Mouse (Mus musculus) neural tube, embryonic 14.5 days (tissue): ENCODE measurements around the gene Gramd4. TPM values are rescaled to one million over a fixed set of nuclear protein-coding genes. Genes with fewer than 3 reads are reported as not detected.

Source experiments
- ATAC-seq: fragments of 200-750 bp; cut with Nextera tagmentation; 2 replicates; pipeline ENCODE4 v1.8.0; 2017; ENCODE audit warnings: low read depth, mild to moderate bottlenecking, moderate TSS enrichment, moderate library complexity
- H3K27ac ChIP-seq: fragments of 300-500 bp; sonication (generic); 2 replicates; pipeline ENCODE4 v1.5.1; 2014; ENCODE audit warnings: low read depth, mild to moderate bottlenecking, control low read depth, low read length, moderate library complexity, mixed read lengths
- H3K27me3 ChIP-seq: fragments of 300-500 bp; sonication (generic); 2 replicates; pipeline ENCODE4 v1.6.1; 2014; ENCODE audit warnings: low read length; ENCODE audit not compliant: control insufficient read depth, insufficient read depth
- H3K36me3 ChIP-seq: fragments of 300-500 bp; sonication (generic); 2 replicates; pipeline ENCODE4 v1.6.1; 2014; ENCODE audit warnings: low read length, mixed read lengths; ENCODE audit not compliant: control insufficient read depth, insufficient read depth
- H3K4me1 ChIP-seq: fragments of 300-500 bp; sonication (generic); 2 replicates; pipeline ENCODE4 v1.6.1; 2014; ENCODE audit warnings: low read length; ENCODE audit not compliant: control insufficient read depth, insufficient read depth
- H3K4me2 ChIP-seq: fragments of 300-500 bp; sonication (generic); 2 replicates; pipeline ENCODE4 v1.6.1; 2014; ENCODE audit warnings: mild to moderate bottlenecking, low read depth, low read length, control low read depth
- H3K4me3 ChIP-seq: fragments of 300-500 bp; sonication (generic); 2 replicates; pipeline ENCODE4 v1.5.1; 2014; ENCODE audit warnings: low read depth, low read length, control low read depth, mixed read lengths
- H3K9ac ChIP-seq: fragments of 300-500 bp; sonication (generic); replicated peaks from 2 replicates; pipeline ENCODE4 v1.6.1; 2014; ENCODE audit warnings: low read depth, mild to moderate bottlenecking, control low read depth, low read length, mixed read lengths
- H3K9me3 ChIP-seq: fragments of 300-500 bp; sonication (generic); 2 replicates; pipeline ENCODE4 v1.6.1; 2016; ENCODE audit warnings: low read length; ENCODE audit not compliant: control insufficient read depth
- WGBS: fragments of 180-500 bp; shearing (Covaris S2); extraction: QIAGEN DNeasy Blood & Tissue Kit; methylation state at CpG from one replicate; pipeline ENCODE4 v1.1.7; 2014; 5-methylcytosine and 5-hydroxymethylcytosine counted together
- polyA plus RNA-seq: library from polyadenylated mRNA; unstranded; fragments of >200 nt; fragmentation: Nextera tagmentation; extraction: Ambion mirVana; gene quantifications from 2 replicates; pipeline ENCODE4 v1.2.1, GENCODE M21; 2014

Gene Gramd4
- polyA plus RNA-seq, 1 experiment from 2014 or later: 17.1 TPM

- Histone ChIP-seq H3K27ac (peak overlapping the region; percentile 90), H3K9ac (peak overlapping the region; percentile 98), H3K36me3 (no peaks in the 10 kb centered on the region), H3K27me3 (no peaks in the 10 kb centered on the region), H3K4me2 (peak overlapping the region; percentile 99), H3K4me1 (peaks cover 41% of the 10 kb centered on the region), H3K4me3 (peak overlapping the region; percentile 91), H3K9me3 (no peaks in the 10 kb centered on the region)
- ATAC-seq: peak; percentile 35; the same call in 1 of the 2 replicates
- WGBS: 13% methylated on average over 7 of the region's 7 CpGs
Measured at GRCm38 (mm10) chr15:86057908-86058307, 413 bp downstream of the Gramd4 start.

GRCm38 (mm10) chr15:86058394-86058915 lies 960 bp downstream of the Gramd4 start:
- H3K4me3 ChIP-seq: peak overlapping the region; percentile 91
- peak; percentile 70 for ATAC-seq
- peak overlapping the region; percentile 99 for H3K4me2 ChIP-seq
- H3K27me3 ChIP-seq: no peaks in the 10 kb centered on the region
- under 1% methylated on average over 65 of the region's 70 CpGs for WGBS
- peak overlapping the region; percentile 98 for H3K9ac ChIP-seq
- H3K9me3 ChIP-seq: no peaks in the 10 kb centered on the region
- H3K4me1 ChIP-seq: peaks cover 41% of the 10 kb centered on the region
- H3K27ac ChIP-seq: peak overlapping the region; percentile 90
- H3K36me3 ChIP-seq: no peaks in the 10 kb centered on the region

DNA sequence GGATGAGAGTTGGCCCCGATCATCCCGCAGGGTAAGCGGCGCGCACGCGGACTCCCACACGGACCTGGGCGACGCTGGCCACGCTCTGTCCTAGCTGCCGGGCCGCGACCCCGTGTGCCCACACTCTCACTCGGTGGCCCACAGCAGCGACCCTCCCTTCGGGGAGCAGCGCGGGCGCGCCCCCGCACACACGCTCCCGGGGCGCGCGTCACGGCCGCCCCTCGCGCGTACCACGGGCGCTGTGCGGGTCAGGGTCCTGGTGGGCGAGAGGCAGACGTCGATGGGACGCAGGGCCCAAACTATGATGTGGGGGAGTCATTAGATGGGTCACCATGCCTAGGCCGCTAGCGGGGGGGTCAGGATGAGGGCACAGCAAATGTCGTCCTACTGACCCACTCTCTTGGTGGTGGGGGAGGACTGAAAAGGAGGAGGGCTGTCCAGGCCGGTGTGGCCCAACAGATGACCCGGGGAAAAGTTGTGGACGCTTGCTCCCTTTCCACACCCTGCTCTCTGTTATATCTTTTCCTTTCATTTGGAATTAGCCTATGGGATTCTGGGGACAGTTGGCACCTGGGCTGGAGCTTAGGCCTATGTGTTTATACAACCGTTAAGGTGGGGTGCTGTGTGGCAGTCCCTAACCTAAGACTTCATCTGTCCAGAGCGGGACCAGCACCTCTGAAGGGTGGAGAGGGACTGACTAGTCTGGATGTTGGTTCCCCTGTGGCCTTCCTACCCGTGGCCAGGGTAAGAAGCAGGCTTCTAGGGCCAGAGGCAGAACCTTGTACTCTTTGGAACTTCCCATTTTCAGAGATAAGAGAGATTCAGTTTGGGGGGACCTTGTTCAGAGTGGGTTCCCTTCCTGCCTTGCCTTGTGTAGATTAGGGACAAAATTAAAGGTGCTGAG lies 1.7 kb downstream of the Gramd4 start:
- Histone ChIP-seq H3K36me3 (no peaks in the 10 kb centered on the region), H3K4me3 (peak overlapping the region; percentile 91), H3K4me2 (peak overlapping the region; percentile 99), H3K4me1 (peaks cover 41% of the 10 kb centered on the region), H3K27ac (peak overlapping the region; percentile 90), H3K9me3 (no peaks in the 10 kb centered on the region), H3K9ac (peak overlapping the region; percentile 98), H3K27me3 (no peaks in the 10 kb centered on the region)
- peak; percentile 61 for ATAC-seq
- 1% methylated on average over 44 of the region's 49 CpGs for WGBS

DNA sequence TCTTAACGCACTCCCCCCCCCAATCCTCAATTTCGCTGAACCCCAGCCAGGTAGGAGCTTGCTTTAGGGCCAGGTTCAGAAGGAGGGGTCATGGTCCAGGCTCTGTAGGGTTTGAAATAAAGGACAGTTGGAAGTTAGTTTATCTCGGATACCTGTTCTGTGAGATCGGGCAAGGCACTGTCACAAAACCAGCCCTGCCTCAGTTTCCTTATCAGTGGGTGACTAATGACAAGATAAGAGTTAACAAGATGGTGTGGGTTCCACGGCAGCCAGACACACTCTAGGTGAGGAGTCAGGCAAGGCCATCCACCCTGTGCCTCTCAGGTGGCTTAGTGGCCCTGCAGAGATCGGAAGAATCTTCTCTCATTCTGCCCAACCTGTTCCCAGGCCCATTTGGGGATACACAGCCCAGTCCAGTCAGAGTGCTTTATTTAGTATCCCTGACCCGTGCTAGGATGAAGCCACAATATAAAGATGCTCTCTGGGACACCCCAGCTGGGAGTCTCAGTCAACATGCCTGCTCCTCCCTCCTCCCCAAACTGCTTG lies 2.4 kb downstream of the Gramd4 start:
- H3K4me1 ChIP-seq: peaks cover 41% of the 10 kb centered on the region
- H3K27me3 ChIP-seq: no peaks in the 10 kb centered on the region
- H3K4me2 ChIP-seq: peak overlapping the region; percentile 99
- ATAC-seq: no peak
- H3K9ac ChIP-seq: peak overlapping the region; percentile 1; the same call in 1 of the 2 replicates
- 68% methylated on average over 7 of the region's 7 CpGs for WGBS
- H3K9me3 ChIP-seq: no peaks in the 10 kb centered on the region
- peak overlapping the region; percentile 91 for H3K4me3 ChIP-seq
- no peak overlapping the region; the same call in 1 of the 2 replicates for H3K27ac ChIP-seq
- H3K36me3 ChIP-seq: no peaks in the 10 kb centered on the region

DNA sequence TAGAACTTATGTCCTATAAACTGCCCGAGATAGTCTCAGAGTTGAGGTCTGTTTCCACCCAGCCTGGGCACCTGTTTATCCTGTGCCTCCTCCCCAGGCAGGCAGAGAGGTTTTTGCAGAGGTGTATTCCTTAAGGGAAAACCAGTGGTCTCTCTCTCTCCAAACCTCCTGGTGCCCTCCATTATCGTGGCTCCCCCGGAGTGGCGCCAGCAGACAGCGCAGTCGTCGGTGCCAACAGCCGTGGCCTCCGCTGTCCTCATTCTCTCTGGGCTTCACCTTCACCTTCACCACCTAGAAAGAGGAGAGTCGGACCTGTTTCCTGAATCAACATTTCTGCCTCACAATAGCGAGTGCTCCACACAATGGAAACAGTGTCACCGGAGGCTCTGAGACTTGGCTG lies 3.1 kb downstream of the Gramd4 start:
- no peak for ATAC-seq
- Histone ChIP-seq H3K4me3 (peak overlapping the region; percentile 91), H3K36me3 (no peaks in the 10 kb centered on the region), H3K4me2 (peak overlapping the region; percentile 99), H3K27ac (no peak overlapping the region), H3K9me3 (no peaks in the 10 kb centered on the region), H3K4me1 (peaks cover 41% of the 10 kb centered on the region), H3K27me3 (no peaks in the 10 kb centered on the region), H3K9ac (peak overlapping the region; percentile 1; the same call in 1 of the 2 replicates)
- 72% methylated on average over 12 of the region's 12 CpGs for WGBS

DNA sequence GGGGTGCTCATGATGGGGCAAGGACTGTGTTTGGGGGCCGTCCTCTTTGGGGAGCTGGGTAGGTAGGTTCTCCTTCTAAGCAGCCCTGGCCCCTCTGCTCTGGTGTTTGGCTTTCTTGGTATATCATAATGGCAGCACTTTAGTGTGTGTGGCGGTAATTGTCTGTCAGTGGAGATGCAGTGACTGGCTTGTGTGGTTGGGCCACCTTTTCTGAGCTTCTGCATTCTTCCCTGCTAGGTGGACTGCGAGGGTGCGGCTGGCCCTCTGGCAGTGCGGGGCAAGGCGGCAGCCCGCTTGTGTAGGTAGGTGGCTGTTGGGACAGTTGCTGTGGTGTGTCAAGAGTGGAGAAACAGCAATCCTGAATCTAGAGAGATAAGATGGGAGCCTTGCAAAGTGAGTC lies 3.7 kb downstream of the Gramd4 start:
- H3K27ac ChIP-seq: no peak overlapping the region
- no peaks in the 10 kb centered on the region for H3K27me3 ChIP-seq
- H3K4me1 ChIP-seq: peaks cover 41% of the 10 kb centered on the region
- WGBS: 91% methylated on average over 7 of the region's 7 CpGs
- peak overlapping the region; percentile 0; the same call in 1 of the 2 replicates for H3K9ac ChIP-seq
- no peak for ATAC-seq
- no peaks in the 10 kb centered on the region for H3K9me3 ChIP-seq
- peak overlapping the region; percentile 91 for H3K4me3 ChIP-seq
- H3K4me2 ChIP-seq: peak overlapping the region; percentile 99
- H3K36me3 ChIP-seq: no peaks in the 10 kb centered on the region

DNA sequence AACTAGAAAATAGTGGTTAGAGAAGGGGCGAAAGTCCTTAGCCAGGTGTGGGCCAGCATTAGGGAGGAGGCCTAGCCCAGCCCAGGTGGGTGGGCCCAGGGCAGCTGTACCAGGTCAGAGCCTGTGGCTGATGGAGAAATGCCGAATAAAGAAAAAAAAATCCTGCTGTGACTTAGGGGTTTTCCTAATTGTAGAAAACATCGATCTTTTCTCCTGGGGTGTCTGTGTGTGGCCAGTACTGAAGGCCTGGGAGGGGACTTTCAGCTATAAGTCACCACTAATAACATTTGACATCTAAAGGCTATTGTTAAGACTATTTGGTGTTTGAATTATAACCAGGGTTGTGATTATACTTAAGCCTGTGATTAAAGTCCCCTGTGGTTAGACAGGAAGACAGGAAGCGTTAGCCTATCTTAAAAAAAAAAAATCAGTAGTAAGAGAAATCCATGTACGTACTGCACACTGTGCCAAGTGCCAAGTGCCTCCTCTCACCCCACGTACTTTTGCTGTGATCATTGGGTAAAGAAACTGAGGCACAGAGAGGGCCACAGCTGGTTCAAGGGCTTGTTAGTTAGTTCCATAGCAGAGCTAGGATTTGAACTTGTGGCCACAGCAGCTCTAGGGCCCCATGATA lies 4.5 kb downstream of the Gramd4 start:
- ATAC-seq: no peak
- Histone ChIP-seq H3K4me1 (peaks cover 43% of the 10 kb centered on the region), H3K9ac (no peak overlapping the region)

DNA sequence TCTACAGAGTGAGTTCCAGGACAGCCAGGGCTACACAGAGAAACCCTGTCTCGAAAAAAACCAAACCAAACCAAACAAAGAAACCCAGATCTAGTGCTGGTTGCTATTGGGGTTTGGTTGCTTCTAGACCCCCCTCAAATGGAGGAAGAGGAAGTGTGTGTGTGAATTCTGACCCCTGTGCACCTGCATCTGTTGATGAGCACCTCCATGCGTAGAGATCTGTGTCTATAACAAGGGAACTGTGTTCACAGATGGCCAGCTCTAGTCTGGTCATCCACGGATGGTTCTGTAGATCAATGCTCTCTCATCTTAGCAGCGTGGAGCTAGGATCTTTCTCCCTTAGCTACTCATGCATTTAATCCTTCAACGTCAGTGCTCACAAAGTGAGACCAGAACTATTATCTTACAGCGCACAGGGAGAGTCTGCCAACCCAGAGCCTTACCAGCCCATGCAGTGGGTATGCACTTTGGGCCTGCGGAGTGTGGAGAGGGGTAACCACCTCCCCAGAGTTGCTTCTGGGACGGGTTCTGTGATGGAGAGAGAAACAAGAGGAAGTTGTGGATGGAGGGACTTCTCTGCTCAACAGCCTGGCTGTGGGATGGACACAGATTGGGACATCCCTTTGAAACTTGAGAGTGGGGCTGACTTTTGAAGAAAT lies 6.8 kb downstream of the Gramd4 start:
- Histone ChIP-seq H3K4me2 (no peak overlapping the region), H3K4me3 (no peak overlapping the region), H3K9ac (no peak overlapping the region), H3K36me3 (no peaks in the 10 kb centered on the region), H3K4me1 (peaks cover 48% of the 10 kb centered on the region), H3K9me3 (no peaks in the 10 kb centered on the region), H3K27ac (no peak overlapping the region), H3K27me3 (no peaks in the 10 kb centered on the region)
- WGBS: 90% methylated on average over 8 of the region's 8 CpGs
- no peak for ATAC-seq

More for the DNA sequence above, 4.5 kb downstream of the Gramd4 start:
- H3K36me3 ChIP-seq: no peaks in the 10 kb centered on the region
- no peak overlapping the region for H3K4me3 ChIP-seq
- WGBS: 47% methylated on average over 6 of the region's 6 CpGs
- H3K27me3 ChIP-seq: no peaks in the 10 kb centered on the region
- H3K9me3 ChIP-seq: no peaks in the 10 kb centered on the region
- no peak overlapping the region for H3K27ac ChIP-seq
- H3K4me2 ChIP-seq: peak overlapping the region; percentile 99; the same call in 1 of the 2 replicates
